Mouse (Mus musculus): ENCODE measurements at regions not wholly inside any gene's neighbourhood (a gene's known extent, or its start where the extent isn't known, plus 50 kb on each side); places are given as distances from the start of the nearest gene placed in this dataset.

DNA sequence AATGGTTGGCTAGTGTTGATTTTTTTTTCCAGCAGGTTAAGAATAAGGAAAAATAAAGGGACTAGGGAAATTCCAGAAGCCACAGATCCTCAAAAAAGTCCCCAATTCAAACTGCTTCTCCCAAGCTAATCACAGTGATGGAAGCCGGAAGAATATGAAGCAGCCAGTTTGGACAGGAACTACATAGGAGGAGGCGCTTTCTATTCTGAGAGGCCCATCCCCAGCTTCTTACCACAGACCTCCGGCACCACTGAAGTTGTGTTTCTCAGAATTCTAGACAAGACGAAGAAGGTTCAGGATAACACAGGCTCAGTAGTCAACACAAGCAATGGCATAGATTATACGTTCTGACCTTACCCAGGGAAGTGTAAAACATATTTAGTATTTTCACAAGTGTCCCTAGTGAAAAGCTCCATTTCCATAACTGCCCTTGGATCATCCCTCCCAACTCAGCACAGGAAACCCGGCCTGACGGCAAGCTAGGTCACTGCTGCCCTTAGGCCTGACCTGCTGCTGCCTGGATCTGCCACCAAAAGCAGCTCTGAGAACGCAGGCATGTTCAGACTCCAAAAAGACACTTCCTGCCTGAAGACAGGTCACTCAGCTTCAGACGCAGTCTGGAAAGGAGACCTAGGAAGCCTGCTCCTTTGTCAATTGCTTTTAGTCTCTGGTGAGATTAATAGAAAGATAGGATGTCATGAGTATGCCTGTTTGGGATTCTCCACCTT, 97.2 kb upstream of the Tmc1 start:
- Histone ChIP-seq H3K9ac (ENCODE audit: low read length) (no peak overlapping the region), H3K9me3 (ENCODE audit: control insufficient read depth, low read length) (no peaks in the 10 kb centered on the region), H3K36me3 (ENCODE audit: control insufficient read depth, insufficient read depth, low read length) (no peaks in the 10 kb centered on the region), H3K4me1 (ENCODE audit: control insufficient read depth in 2 of 2, insufficient read depth in 2 of 2, low read length in 2 of 2) (no peaks in the 10 kb centered on the region), H3K4me2 (ENCODE audit: low read length) (no peak overlapping the region), H3K27ac (replicated peaks in 1 of 2; ENCODE audit: control insufficient read depth in 1 of 2, insufficient read depth in 1 of 2, low read depth in 2 of 2, low read length in 2 of 2) (no peak overlapping the region), H3K27me3 (ENCODE audit: control insufficient read depth, insufficient read depth, low read length) (no peaks in the 10 kb centered on the region), H3K4me3 (ENCODE audit: control insufficient read depth in 1 of 2, insufficient read depth in 1 of 2, low read depth in 1 of 2, low read length in 2 of 2) (no peak overlapping the region)
- no peak for ATAC-seq (ENCODE audit: insufficient number of reproducible peaks, insufficient read depth, low FRiP score, low read depth)
- 53% methylated on average over 9 of the region's 9 CpGs for WGBS

GRCm38 (mm10) chr19:21049301-21049700, 95.3 kb upstream of the Tmc1 start:
- ATAC-seq (ENCODE audit: insufficient number of reproducible peaks, insufficient read depth, low FRiP score, low read depth): no peak
- no peak overlapping the region for H3K4me3 ChIP-seq (ENCODE audit: control insufficient read depth in 1 of 2, insufficient read depth in 1 of 2, low read depth in 1 of 2, low read length in 2 of 2)
- no peaks in the 10 kb centered on the region for H3K27me3 ChIP-seq (ENCODE audit: control insufficient read depth, insufficient read depth, low read length)
- no peaks in the 10 kb centered on the region for H3K9me3 ChIP-seq (ENCODE audit: control insufficient read depth, low read length)
- no peaks in the 10 kb centered on the region for H3K36me3 ChIP-seq (ENCODE audit: control insufficient read depth, insufficient read depth, low read length)
- no peak overlapping the region for H3K4me2 ChIP-seq (ENCODE audit: low read length)
- H3K27ac ChIP-seq (replicated peaks in 1 of 2; ENCODE audit: control insufficient read depth in 1 of 2, insufficient read depth in 1 of 2, low read depth in 2 of 2, low read length in 2 of 2): no peak overlapping the region
- no peak overlapping the region for H3K9ac ChIP-seq (ENCODE audit: low read length)
- H3K4me1 ChIP-seq (ENCODE audit: control insufficient read depth in 2 of 2, insufficient read depth in 2 of 2, low read length in 2 of 2): no peaks in the 10 kb centered on the region

- Histone ChIP-seq H3K27me3 (ENCODE audit: control insufficient read depth, insufficient read depth, low read length) (no peaks in the 10 kb centered on the region), H3K4me3 (ENCODE audit: control insufficient read depth in 1 of 2, insufficient read depth in 1 of 2, low read depth in 1 of 2, low read length in 2 of 2) (no peak overlapping the region), H3K36me3 (ENCODE audit: control insufficient read depth, insufficient read depth, low read length) (no peaks in the 10 kb centered on the region), H3K9ac (ENCODE audit: low read length) (no peak overlapping the region), H3K9me3 (ENCODE audit: control insufficient read depth, low read length) (0 out of 2 replicates have a peak, but pooled peaks cover 7% of the 10 kb centered on the region), H3K4me2 (ENCODE audit: low read length) (no peak overlapping the region), H3K27ac (replicated peaks in 1 of 2; ENCODE audit: control insufficient read depth in 1 of 2, insufficient read depth in 1 of 2, low read depth in 2 of 2, low read length in 2 of 2) (no peak overlapping the region), H3K4me1 (ENCODE audit: control insufficient read depth in 2 of 2, insufficient read depth in 2 of 2, low read length in 2 of 2) (no peaks in the 10 kb centered on the region)
- 61% methylated on average over 12 of the region's 12 CpGs for WGBS
- ATAC-seq (ENCODE audit: insufficient number of reproducible peaks, insufficient read depth, low FRiP score, low read depth): no peak
Observed at GRCm38 (mm10) chr19:21045565-21045964, 91.6 kb upstream of the Tmc1 start.

- 81% methylated on average over 4 of the region's 4 CpGs for WGBS
- Histone ChIP-seq H3K27me3 (ENCODE audit: control insufficient read depth, insufficient read depth, low read length) (no peaks in the 10 kb centered on the region), H3K4me1 (ENCODE audit: control insufficient read depth in 2 of 2, insufficient read depth in 2 of 2, low read length in 2 of 2) (no peaks in the 10 kb centered on the region), H3K4me2 (ENCODE audit: low read length) (no peak overlapping the region), H3K4me3 (ENCODE audit: control insufficient read depth in 1 of 2, insufficient read depth in 1 of 2, low read depth in 1 of 2, low read length in 2 of 2) (no peak overlapping the region), H3K9ac (ENCODE audit: low read length) (no peak overlapping the region), H3K27ac (replicated peaks in 1 of 2; ENCODE audit: control insufficient read depth in 1 of 2, insufficient read depth in 1 of 2, low read depth in 2 of 2, low read length in 2 of 2) (no peak overlapping the region), H3K9me3 (ENCODE audit: control insufficient read depth, low read length) (0 out of 2 replicates have a peak, but pooled peaks cover 7% of the 10 kb centered on the region), H3K36me3 (ENCODE audit: control insufficient read depth, insufficient read depth, low read length) (no peaks in the 10 kb centered on the region)
- ATAC-seq (ENCODE audit: insufficient number of reproducible peaks, insufficient read depth, low FRiP score, low read depth): no peak
Observed at GRCm38 (mm10) chr19:21043958-21044357, 90.0 kb upstream of the Tmc1 start.

DNA sequence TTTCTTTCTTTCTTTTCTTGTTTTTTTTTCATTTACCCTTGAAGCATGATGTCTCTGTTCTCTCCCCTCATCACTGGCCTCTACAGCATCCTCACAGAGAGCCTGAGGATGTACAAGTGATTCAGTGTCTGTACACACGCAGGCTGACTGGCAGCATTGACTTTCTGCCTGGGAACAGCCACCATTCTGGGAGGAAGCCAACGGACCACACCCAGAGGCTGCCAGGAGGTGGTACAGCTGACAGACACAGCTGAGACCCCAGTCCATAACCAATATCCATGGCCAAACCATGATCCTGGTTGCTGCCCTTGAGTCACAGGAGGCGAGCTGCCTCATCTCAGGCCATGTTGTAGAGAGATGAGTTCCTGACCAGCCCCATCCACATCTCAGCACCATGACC, 88.5 kb upstream of the Tmc1 start:
- Histone ChIP-seq H3K4me1 (ENCODE audit: control insufficient read depth in 2 of 2, insufficient read depth in 2 of 2, low read length in 2 of 2) (no peaks in the 10 kb centered on the region), H3K36me3 (ENCODE audit: control insufficient read depth, insufficient read depth, low read length) (no peaks in the 10 kb centered on the region), H3K27me3 (ENCODE audit: control insufficient read depth, insufficient read depth, low read length) (no peaks in the 10 kb centered on the region), H3K9ac (ENCODE audit: low read length) (no peak overlapping the region), H3K9me3 (ENCODE audit: control insufficient read depth, low read length) (0 out of 2 replicates have a peak, but pooled peaks cover 7% of the 10 kb centered on the region), H3K4me2 (ENCODE audit: low read length) (no peak overlapping the region), H3K4me3 (ENCODE audit: control insufficient read depth in 1 of 2, insufficient read depth in 1 of 2, low read depth in 1 of 2, low read length in 2 of 2) (no peak overlapping the region), H3K27ac (replicated peaks in 1 of 2; ENCODE audit: control insufficient read depth in 1 of 2, insufficient read depth in 1 of 2, low read depth in 2 of 2, low read length in 2 of 2) (no peak overlapping the region)
- ATAC-seq (ENCODE audit: insufficient number of reproducible peaks, insufficient read depth, low FRiP score, low read depth): no peak
- WGBS: 76% methylated on average over 3 of the region's 3 CpGs

DNA sequence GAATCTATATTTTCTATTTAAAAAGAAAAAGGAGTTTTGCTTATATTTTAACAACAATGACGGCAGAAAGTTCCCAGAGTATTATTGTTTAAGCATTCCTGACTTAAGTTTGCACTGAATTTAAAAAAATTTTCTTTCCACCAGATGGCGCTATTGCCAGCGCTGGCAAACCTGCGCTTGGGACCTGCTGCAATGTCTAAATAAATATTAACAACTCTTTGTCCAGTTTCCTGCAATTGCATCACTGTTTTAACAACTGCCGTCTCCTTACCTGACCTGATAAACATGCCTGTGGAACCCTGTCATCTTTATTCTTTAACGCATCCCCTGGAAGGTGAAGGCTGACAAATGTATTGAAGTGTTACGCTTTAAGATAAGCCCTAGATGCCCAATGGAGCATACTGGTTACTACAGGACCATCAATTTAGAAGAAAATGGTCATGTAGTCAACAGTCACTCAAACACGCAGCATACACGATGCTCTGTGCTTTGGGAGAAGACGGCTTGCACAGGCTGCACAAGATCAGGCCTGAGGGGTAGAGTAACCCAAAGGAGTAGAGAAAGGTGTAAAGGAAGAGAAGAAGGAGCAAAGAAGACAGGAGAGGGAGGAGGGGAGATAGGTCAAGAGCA, 83.6 kb upstream of the Tmc1 start:
- H3K36me3 ChIP-seq (ENCODE audit: control insufficient read depth, insufficient read depth, low read length): no peaks in the 10 kb centered on the region
- no peaks in the 10 kb centered on the region for H3K27me3 ChIP-seq (ENCODE audit: control insufficient read depth, insufficient read depth, low read length)
- H3K9ac ChIP-seq (ENCODE audit: low read length): no peak overlapping the region
- H3K4me3 ChIP-seq (ENCODE audit: control insufficient read depth in 1 of 2, insufficient read depth in 1 of 2, low read depth in 1 of 2, low read length in 2 of 2): no peak overlapping the region
- 37% methylated on average over 10 of the region's 10 CpGs for WGBS
- H3K9me3 ChIP-seq (ENCODE audit: control insufficient read depth, low read length): no peaks in the 10 kb centered on the region
- ATAC-seq (ENCODE audit: insufficient number of reproducible peaks, insufficient read depth, low FRiP score, low read depth): no peak
- H3K27ac ChIP-seq (replicated peaks in 1 of 2; ENCODE audit: control insufficient read depth in 1 of 2, insufficient read depth in 1 of 2, low read depth in 2 of 2, low read length in 2 of 2): no peak overlapping the region
- peaks cover 2 to 7% of the 10 kb centered on the region in 2 experiments; a peak in 3 of 4 replicates for H3K4me1 ChIP-seq (ENCODE audit: control insufficient read depth in 2 of 2, insufficient read depth in 2 of 2, low read length in 2 of 2)
- H3K4me2 ChIP-seq (ENCODE audit: low read length): no peak overlapping the region

- ATAC-seq (ENCODE audit: insufficient number of reproducible peaks, insufficient read depth, low FRiP score, low read depth): peak; percentile 54; the same call in 1 of the 2 replicates
- Histone ChIP-seq H3K9me3 (ENCODE audit: control insufficient read depth, low read length) (no peaks in the 10 kb centered on the region), H3K27ac (replicated peaks in 1 of 2; ENCODE audit: control insufficient read depth in 1 of 2, insufficient read depth in 1 of 2, low read depth in 2 of 2, low read length in 2 of 2) (peak overlapping the region; percentile 33 to 45; a peak in 2 of 4 replicates), H3K4me2 (ENCODE audit: low read length) (peak overlapping the region; percentile 27; the same call in 1 of the 2 replicates), H3K4me3 (ENCODE audit: control insufficient read depth in 1 of 2, insufficient read depth in 1 of 2, low read depth in 1 of 2, low read length in 2 of 2) (no peak overlapping the region), H3K27me3 (ENCODE audit: control insufficient read depth, insufficient read depth, low read length) (no peaks in the 10 kb centered on the region), H3K36me3 (ENCODE audit: control insufficient read depth, insufficient read depth, low read length) (no peaks in the 10 kb centered on the region), H3K4me1 (ENCODE audit: control insufficient read depth in 2 of 2, insufficient read depth in 2 of 2, low read length in 2 of 2) (peaks cover 2 to 7% of the 10 kb centered on the region in 2 experiments; a peak in 3 of 4 replicates), H3K9ac (ENCODE audit: low read length) (no peak overlapping the region)
- 45% methylated on average over 14 of the region's 14 CpGs for WGBS
Observed at GRCm38 (mm10) chr19:21036507-21037425, 82.8 kb upstream of the Tmc1 start.
